Mouse (Mus musculus): ENCODE measurements at regions not wholly inside any gene's neighbourhood (a gene's known extent, or its start where the extent isn't known, plus 50 kb on each side); places are given as distances from the start of the nearest gene placed in this dataset.

GRCm38 (mm10) chr3:101657979-101658378 is 53.5 kb upstream of the Atp1a1 start:
- no peak for TF ChIP-seq FLI1 (IDR thresholded peaks at IDR 0.05; ENCODE audit: low read length)
- no peak for TF ChIP-seq GATA1 (IDR thresholded peaks at IDR 0.05; ENCODE audit: borderline replicate concordance, low read length)
